Mouse (Mus musculus) hindbrain, embryonic 16.5 days (tissue): ENCODE data around the gene Actn4. TPM values are rescaled to one million over a fixed set of nuclear protein-coding genes. Genes with fewer than 3 reads are reported as not detected.

Source experiments
- ATAC-seq: fragments of 200-750 bp; cut with Nextera tagmentation; 2 replicates; pipeline ENCODE4 v1.8.0; 2017; ENCODE audit warnings: moderate TSS enrichment, moderate library complexity
- H3K27ac ChIP-seq: fragments of 300-500 bp; sonication (generic); 2 replicates; pipeline ENCODE4 v1.5.1; 2014; ENCODE audit warnings: low read depth, mild to moderate bottlenecking, control low read depth, low read length, moderate library complexity
- H3K27me3 ChIP-seq: fragments of 300-500 bp; sonication (generic); replicated peaks from 2 replicates; pipeline ENCODE4 v1.6.1; 2014; ENCODE audit warnings: low read length; ENCODE audit not compliant: control insufficient read depth, insufficient read depth
- H3K36me3 ChIP-seq: fragments of 300-500 bp; sonication (generic); 2 replicates; pipeline ENCODE4 v1.6.1; 2014; ENCODE audit warnings: mild to moderate bottlenecking, low read length, moderate library complexity, mixed read lengths; ENCODE audit not compliant: control insufficient read depth, insufficient read depth
- H3K4me1 ChIP-seq: fragments of 300-500 bp; sonication (generic); 2 replicates; pipeline ENCODE4 v1.6.1; 2014; ENCODE audit warnings: low read depth, low read length; ENCODE audit not compliant: control insufficient read depth, insufficient read depth
- H3K4me2 ChIP-seq: fragments of 300-500 bp; sonication (generic); 2 replicates; pipeline ENCODE4 v1.6.1; 2014; ENCODE audit warnings: mild to moderate bottlenecking, low read length, control low read depth, moderate library complexity
- H3K4me3 ChIP-seq: fragments of 300-500 bp; sonication (generic); 2 replicates; pipeline ENCODE4 v1.5.1; 2014; ENCODE audit warnings: mild to moderate bottlenecking, low read length, control low read depth, moderate library complexity
- H3K9ac ChIP-seq: fragments of 300-500 bp; sonication (generic); 2 replicates; pipeline ENCODE4 v1.6.1; 2014; ENCODE audit warnings: low read depth, mild to moderate bottlenecking, control low read depth, low read length, moderate library complexity
- H3K9me3 ChIP-seq: fragments of 300-500 bp; sonication (generic); 2 replicates; pipeline ENCODE4 v1.6.1; 2014; ENCODE audit warnings: mild to moderate bottlenecking, low read length, moderate library complexity; ENCODE audit not compliant: control insufficient read depth
- WGBS: fragments of 180-500 bp; shearing (Covaris S2); extraction: QIAGEN DNeasy Blood & Tissue Kit; methylation state at CpG from one replicate; pipeline ENCODE4 v1.1.7; 2014; 5-methylcytosine and 5-hydroxymethylcytosine counted together
- polyA plus RNA-seq: library from polyadenylated mRNA; unstranded; fragments of >200 nt; fragmentation: Nextera tagmentation; extraction: Ambion mirVana; gene quantifications from 2 replicates; pipeline ENCODE4 v1.2.1, GENCODE M21; 2015

Gene Actn4
- polyA plus RNA-seq, 1 experiment from 2014 or later, result 146 TPM

DNA sequence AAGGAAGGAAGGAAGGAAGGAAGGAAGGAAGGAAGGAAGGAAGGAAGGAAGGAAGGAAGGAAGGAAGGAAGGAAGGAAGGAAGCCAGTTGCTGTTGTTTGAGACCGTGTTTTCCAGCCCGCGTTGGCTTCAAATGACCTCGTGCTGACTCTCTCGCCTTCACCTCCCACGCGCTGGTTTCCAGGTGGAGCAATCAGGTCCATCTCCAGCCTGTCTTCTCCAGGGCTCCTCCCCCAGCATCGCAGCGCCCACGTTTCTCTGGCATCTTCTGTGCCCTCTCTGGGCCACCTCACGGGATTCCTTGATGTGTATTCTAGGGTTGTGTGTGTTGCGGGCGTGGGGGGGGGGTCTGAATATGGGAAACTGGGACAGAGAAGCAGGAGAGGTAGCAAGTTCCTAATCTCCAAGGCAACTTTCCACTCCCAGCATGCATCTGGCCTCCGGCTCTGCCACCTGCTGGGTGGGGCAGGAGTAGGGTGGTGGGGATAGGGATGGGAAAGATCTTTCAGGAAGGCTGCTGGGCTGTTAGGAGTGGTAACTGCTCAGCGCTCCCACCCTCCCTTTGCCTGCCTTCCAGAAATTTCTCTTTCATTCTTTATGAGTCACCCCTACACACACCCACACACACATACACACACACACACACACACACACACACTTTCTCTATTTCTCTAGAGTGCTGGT lies 99.2 kb downstream of the Actn4 start:
- Histone ChIP-seq H3K27me3 (no peaks in the 10 kb centered on the region), H3K9ac (no peak overlapping the region), H3K4me1 (peaks cover 2% of the 10 kb centered on the region; the same call in 1 of the 2 replicates), H3K4me3 (no peak overlapping the region), H3K27ac (no peak overlapping the region), H3K9me3 (peaks cover 5% of the 10 kb centered on the region; the same call in 1 of the 2 replicates), H3K36me3 (no peaks in the 10 kb centered on the region), H3K4me2 (no peak overlapping the region)
- no peak for ATAC-seq
- WGBS, result 80% methylated on average over 15 of the region's 15 CpGs

DNA sequence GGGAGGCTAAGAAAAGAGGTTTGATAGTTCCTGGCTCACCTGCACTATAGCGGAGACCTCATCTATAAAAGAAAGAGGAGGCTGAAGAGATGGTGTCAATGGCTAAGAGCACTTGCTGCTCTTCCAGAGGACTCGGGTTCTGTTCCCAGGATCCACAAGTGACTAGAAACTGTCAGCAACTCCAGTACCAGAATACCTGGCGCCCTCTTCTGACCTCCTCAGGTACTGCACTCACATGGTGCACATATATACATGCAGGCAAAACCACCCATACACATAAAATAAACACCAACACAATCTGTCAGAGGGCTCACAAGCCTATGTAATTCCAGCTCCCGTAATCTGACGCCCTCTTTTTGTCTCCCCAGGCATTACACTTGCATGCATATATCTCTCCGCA lies 101.2 kb downstream of the Actn4 start:
- no peak for ATAC-seq
- H3K36me3 ChIP-seq, result no peaks in the 10 kb centered on the region
- no peak overlapping the region for H3K9ac ChIP-seq
- H3K27me3 ChIP-seq, result no peaks in the 10 kb centered on the region
- no peak overlapping the region for H3K27ac ChIP-seq
- H3K9me3 ChIP-seq, result peaks cover 5% of the 10 kb centered on the region; the same call in 1 of the 2 replicates
- H3K4me1 ChIP-seq, result peaks cover 2% of the 10 kb centered on the region; the same call in 1 of the 2 replicates
- H3K4me2 ChIP-seq, result no peak overlapping the region
- no peak overlapping the region for H3K4me3 ChIP-seq
- WGBS, result 87% methylated on average over 6 of the region's 6 CpGs

DNA sequence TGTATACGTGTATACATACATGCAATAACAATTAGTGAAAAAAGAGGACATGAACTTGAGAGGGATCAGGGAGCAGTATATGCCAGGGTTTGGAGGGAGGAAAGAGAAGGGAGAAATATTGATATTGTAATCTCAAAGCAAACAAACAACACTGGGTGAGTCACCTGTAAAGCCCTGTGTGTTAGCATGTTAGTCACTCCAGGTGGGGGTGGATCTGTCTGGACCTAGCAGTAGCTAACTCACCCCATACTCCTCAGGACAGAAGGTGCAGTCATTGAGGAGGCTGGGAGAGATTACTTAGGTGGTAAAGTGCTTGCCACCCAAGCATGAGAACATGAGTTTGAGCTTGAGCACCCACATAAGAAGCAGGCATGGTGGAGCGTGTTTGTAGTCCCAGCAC lies 102.2 kb downstream of the Actn4 start:
- WGBS, result 94% methylated on average over 2 of the region's 2 CpGs

DNA sequence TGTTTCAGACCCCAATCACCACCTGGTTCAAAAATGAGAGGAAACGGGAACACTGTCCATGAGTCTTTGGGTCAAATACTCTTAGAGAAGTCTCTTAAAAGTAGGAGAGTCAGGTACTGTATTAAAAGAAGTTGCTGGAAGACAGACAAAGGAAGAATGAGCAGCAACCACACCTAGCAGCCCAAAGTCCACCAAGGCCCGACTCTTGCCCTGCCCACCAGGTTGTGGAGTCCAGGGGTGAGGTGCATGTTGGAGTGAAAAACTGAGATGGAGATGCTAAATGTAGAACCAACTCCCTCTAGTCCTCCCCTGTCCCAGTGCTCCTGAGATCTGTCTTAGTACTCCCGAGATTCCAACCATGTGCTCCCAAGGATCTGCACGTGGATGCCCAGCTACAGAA lies 111.5 kb downstream of the Actn4 start:
- Histone ChIP-seq H3K9ac (no peak overlapping the region), H3K27me3 (no peaks in the 10 kb centered on the region), H3K4me2 (no peak overlapping the region), H3K9me3 (no peaks in the 10 kb centered on the region), H3K4me3 (no peak overlapping the region), H3K4me1 (no peaks in the 10 kb centered on the region), H3K36me3 (no peaks in the 10 kb centered on the region), H3K27ac (no peak overlapping the region)
- WGBS, result 87% methylated on average over 4 of the region's 4 CpGs
- no peak for ATAC-seq

More for the DNA sequence above, 102.2 kb downstream of the Actn4 start:
- no peak for ATAC-seq
- no peak overlapping the region for H3K27ac ChIP-seq
- no peak overlapping the region for H3K9ac ChIP-seq
- no peak overlapping the region for H3K4me3 ChIP-seq
- no peaks in the 10 kb centered on the region for H3K36me3 ChIP-seq
- H3K27me3 ChIP-seq, result no peaks in the 10 kb centered on the region
- no peak overlapping the region for H3K4me2 ChIP-seq
- peaks cover 5% of the 10 kb centered on the region; the same call in 1 of the 2 replicates for H3K9me3 ChIP-seq
- H3K4me1 ChIP-seq, result no peaks in the 10 kb centered on the region

DNA sequence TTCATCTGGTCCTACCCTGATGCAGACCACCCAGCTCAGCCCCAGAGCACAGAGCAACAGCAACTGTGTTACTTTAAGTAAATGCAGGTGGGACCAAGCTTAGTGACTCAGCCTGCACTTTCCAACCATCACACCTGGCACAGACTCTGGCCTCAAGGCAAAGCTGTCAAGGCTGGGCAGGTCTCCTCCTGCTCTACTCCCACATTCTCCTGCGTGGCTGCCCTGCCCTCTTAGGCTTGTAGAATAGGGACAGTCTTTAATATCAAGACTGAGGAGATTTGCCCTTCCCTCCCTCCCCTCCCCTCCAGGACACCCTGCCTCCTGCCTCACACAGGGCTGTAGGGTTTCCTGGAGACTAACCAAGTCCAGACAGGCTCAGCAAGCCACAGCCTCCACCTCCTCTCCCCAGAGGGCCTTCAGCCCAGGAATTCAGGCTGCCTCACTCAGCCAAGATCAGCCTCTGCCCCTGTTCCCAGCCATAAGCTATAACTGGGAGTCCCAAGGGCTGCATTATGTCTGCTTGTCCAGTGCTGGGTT lies 112.4 kb downstream of the Actn4 start:
- Histone ChIP-seq H3K36me3 (no peaks in the 10 kb centered on the region), H3K4me3 (no peak overlapping the region), H3K9ac (no peak overlapping the region), H3K27ac (no peak overlapping the region), H3K4me2 (no peak overlapping the region), H3K9me3 (no peaks in the 10 kb centered on the region), H3K4me1 (no peaks in the 10 kb centered on the region), H3K27me3 (no peaks in the 10 kb centered on the region)
- WGBS, result 50% methylated on average over 1 of the region's 1 CpGs
- no peak for ATAC-seq

DNA sequence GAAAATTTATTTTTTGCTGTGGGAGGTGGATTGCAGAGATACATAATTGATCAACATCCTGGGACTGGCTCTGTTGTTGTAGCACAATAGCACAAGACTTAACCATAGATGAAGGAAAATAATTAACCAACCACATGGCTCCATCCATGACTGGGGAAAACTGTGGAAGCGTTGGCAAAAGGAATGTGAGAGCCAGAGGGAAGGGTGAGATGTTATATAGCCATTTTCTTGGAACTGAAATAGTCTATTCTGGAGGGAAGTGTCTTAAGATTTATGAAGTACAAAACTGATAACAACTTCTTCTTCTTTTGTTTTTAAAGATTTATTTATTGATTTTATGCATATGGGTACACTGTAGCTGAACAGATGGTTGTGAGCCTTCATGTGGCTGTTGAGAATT lies 114.9 kb downstream of the Actn4 start:
- Histone ChIP-seq H3K4me3 (no peak overlapping the region), H3K4me2 (no peak overlapping the region), H3K36me3 (no peaks in the 10 kb centered on the region), H3K27ac (no peak overlapping the region), H3K9me3 (0 out of 2 replicates have a peak, but pooled peaks cover 2% of the 10 kb centered on the region), H3K4me1 (no peaks in the 10 kb centered on the region), H3K27me3 (no peaks in the 10 kb centered on the region), H3K9ac (no peak overlapping the region)
- 76% methylated on average over 1 of the region's 1 CpGs for whole genome bisulfite sequencing
- no peak for ATAC-seq

Other genes starting within 250 kb of the Actn4 start
- gene Fbxo17, start 245.5 kb downstream of the Actn4 start, polyA plus RNA-seq, result 4.7 and 5.4 TPM in 2 replicates
- gene Mrps12, start 220.5 kb downstream of the Actn4 start, polyA plus RNA-seq, result 107 and 113 TPM in 2 replicates
- gene Sars2, start 220.3 kb downstream of the Actn4 start, polyA plus RNA-seq, result 18.7 and 20.8 TPM in 2 replicates
- 0.72 and 1.1 TPM in 2 replicates for gene Ccer2, start 206.2 kb downstream of the Actn4 start, polyA plus RNA-seq
- 128 and 130 TPM in 2 replicates for gene Sirt2, start 195.6 kb downstream of the Actn4 start, polyA plus RNA-seq
- 70.2 and 72.2 TPM in 2 replicates for gene Nfkbib, start 194.8 kb downstream of the Actn4 start, polyA plus RNA-seq
- 2.8 and 2.9 TPM in 2 replicates for gene Rinl, start 173.4 kb downstream of the Actn4 start, polyA plus RNA-seq
- 117 and 127 TPM in 2 replicates for gene Hnrnpl, start 153.8 kb downstream of the Actn4 start, polyA plus RNA-seq
- 115 and 117 TPM in 2 replicates for gene Ech1, start 137.1 kb downstream of the Actn4 start, polyA plus RNA-seq
- 5.3 and 6.1 TPM in 2 replicates for gene Lgals4, start 128.5 kb downstream of the Actn4 start, polyA plus RNA-seq
- 4.9 and 5.3 TPM in 2 replicates for gene Lgals7, start 98.5 kb downstream of the Actn4 start, polyA plus RNA-seq
- gene Capn12, start 80.9 kb downstream of the Actn4 start, polyA plus RNA-seq, result 0.54 and 0.70 TPM in 2 replicates
- 282 and 295 TPM in 2 replicates for gene Eif3k, start 19.5 kb upstream of the Actn4 start, polyA plus RNA-seq
- gene Map4k1, start 19.7 kb upstream of the Actn4 start, polyA plus RNA-seq, result 10.7 and 13.8 TPM in 2 replicates
- gene Ryr1, start 162.8 kb upstream of the Actn4 start, polyA plus RNA-seq, result 9.2 and 11.0 TPM in 2 replicates
- gene Rasgrp4, start 172.5 kb upstream of the Actn4 start, polyA plus RNA-seq, result 0.82 and 1.2 TPM in 2 replicates
- gene Fam98c, start 193.9 kb upstream of the Actn4 start, polyA plus RNA-seq, result 34.6 and 44.1 TPM in 2 replicates
- gene Ggn, start 207.9 kb upstream of the Actn4 start, polyA plus RNA-seq, result 0.36 and 0.81 TPM in 2 replicates
- gene Spred3, start 208.1 kb upstream of the Actn4 start, polyA plus RNA-seq, result 8.4 and 10.4 TPM in 2 replicates
- 278 and 284 TPM in 2 replicates for gene Psmd8, start 218.4 kb upstream of the Actn4 start, polyA plus RNA-seq